Mouse (Mus musculus): ENCODE results near the gene Galk2. TPM values are rescaled to one million over a fixed set of nuclear protein-coding genes. Genes with fewer than 3 reads are reported as not detected.

Gene Galk2
- total RNA-seq (2017) = 27.2 and 27.4 TPM in 2 replicates

DNA sequence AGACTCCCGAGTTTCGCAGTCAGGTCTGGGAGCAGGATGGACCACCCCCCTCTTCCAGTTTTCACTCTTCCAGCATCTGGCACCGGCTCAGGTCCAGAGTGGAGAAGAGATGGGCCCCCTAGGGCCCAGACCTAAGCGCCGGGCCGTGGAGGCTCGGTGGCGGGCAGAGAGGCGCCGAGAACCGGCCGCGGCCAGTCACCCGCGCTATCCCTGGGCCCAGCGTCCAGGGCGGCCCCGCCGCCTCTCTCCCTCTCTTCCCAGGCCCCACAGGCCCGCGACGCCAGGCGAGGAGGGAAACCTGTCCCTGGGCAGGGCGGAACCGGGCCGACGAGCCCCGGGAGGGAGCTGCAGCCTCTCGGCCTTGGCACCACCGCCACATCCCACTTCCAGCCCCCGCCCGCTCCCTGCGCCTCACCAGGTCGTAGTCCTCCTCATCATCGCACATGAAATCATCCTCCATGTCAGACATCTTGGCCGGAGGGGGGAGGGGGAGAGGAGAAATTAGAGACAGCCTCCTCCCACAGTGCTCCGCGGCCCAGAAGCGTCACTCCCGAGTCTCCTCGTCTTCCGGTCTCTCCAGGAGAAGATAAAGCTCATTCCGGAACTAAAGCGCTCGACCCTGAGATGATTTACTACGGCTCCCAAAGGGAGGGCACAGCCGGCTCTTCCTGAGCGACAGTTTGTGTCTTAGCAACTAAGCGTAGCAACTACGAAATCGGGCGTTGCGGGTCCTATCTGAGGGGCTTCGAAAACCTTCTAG is at the start of gene Galk2, which contains the start of gene Cops2:
TSS of gene Galk2 (plus strand) at position 589 of the 760 bp plus-strand sequence.
TSS of gene Cops2 (minus strand) at position 619 of the 760 bp plus-strand sequence.
- peak; percentile 100 for ATAC-seq (replicated peaks; ENCODE audit: low read depth, poor library complexity, severe bottlenecking)

DNA sequence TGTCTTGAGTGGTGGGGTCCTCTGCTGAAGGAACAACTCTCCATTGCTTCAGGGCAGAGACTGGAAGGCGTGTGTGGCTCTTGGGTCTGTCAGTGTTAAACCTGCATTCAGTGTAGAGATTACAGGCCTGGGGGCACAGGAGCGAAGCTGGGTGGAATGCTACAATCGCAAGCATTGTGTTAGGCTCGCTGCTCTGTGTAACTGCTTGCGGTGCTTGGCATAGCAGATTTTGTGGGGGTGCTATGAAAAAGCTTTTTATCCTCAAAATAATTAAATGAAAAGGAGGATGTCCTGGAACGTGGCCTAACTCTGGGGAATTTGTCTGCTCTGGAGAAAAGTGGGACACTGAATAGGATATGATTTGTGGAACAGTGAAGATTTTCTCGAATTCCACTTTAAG is 49.4 kb upstream of the Galk2 start:
- no peak for ATAC-seq (replicated peaks; ENCODE audit: low read depth, poor library complexity, severe bottlenecking)

- ATAC-seq (replicated peaks; ENCODE audit: low read depth, poor library complexity, severe bottlenecking) = peak; percentile 47; the same call in 1 of the 2 replicates
Observed at GRCm38 (mm10) chr2:125811332-125811731, 47.6 kb upstream of the Galk2 start.

- no peak for ATAC-seq (replicated peaks; ENCODE audit: low read depth, poor library complexity, severe bottlenecking)
Observed at GRCm38 (mm10) chr2:125813972-125814595, 44.8 kb upstream of the Galk2 start.

- no peak for ATAC-seq (replicated peaks; ENCODE audit: low read depth, poor library complexity, severe bottlenecking)
Observed at GRCm38 (mm10) chr2:125820397-125820796, 38.5 kb upstream of the Galk2 start.

- ATAC-seq (replicated peaks; ENCODE audit: low read depth, poor library complexity, severe bottlenecking) = no peak
Observed at GRCm38 (mm10) chr2:125826201-125826600, 32.7 kb upstream of the Galk2 start.

- ATAC-seq (replicated peaks; ENCODE audit: low read depth, poor library complexity, severe bottlenecking) = no peak
Observed at GRCm38 (mm10) chr2:125827898-125828297, 31.0 kb upstream of the Galk2 start.

DNA sequence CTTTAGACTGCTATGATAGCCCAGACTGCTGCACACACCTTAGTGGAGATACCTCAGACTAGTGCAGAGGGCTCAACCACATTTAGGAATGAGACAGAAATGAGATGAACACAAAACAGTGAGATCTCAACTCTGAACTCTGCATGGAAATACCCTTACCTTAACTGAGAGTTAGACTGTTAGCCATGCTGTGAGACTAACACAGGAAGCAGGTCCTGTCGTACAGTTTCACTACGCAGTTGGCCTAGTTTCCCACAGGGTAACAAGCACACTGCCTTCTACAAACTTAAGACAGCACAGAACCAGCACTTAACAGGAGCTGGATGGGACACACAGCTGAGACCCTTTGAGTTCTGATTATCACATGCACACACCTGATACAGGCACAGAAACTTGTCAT is 29.0 kb upstream of the Galk2 start:
- no peak for ATAC-seq (replicated peaks; ENCODE audit: low read depth, poor library complexity, severe bottlenecking)

DNA sequence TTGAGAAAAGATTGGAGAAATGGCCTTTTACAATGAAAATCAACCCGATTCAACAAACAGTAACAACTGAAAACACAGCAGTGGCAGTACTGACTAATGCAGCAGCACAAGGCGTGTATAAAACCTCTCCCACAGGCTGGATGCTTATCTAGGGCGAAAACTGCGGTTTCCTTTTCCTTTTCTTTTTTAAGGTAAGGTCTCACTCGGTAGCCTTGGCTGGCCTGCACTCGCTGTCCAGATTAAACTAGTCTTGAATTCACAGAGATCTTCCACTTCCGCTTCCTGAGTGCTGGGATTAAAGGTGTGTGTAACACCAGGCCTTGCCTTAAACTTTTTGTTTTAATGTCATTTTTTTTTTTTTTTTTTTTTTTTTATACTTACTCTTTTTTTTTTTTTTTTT is 20.8 kb upstream of the Galk2 start:
- no peak for ATAC-seq (replicated peaks; ENCODE audit: low read depth, poor library complexity, severe bottlenecking)

DNA sequence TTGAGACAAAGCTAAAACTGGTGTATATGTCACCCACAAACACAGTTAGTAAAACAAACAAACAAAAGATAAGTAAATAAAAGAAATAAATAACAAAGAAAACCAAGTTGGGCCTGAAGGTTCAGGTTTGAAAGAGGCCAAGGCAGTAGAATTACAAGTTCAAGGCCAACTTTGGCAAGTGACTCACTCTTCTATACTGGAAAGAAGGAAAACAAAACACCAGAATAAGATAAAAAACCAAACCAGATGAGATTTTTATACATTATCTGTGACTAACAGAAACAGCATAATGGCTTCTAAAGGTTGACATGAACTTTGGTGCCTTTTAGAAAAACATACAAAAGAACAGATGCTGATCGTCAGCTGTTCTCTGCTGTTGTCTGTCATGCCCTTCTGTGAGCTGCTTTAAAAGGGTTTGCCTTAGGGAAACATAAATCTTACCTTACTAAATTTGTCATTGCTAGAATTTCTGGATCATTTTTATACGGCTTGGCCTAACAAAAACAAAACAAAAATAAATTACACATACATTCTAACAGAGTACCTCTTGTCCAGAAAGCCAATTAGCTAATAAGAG is 20.1 kb upstream of the Galk2 start:
- ATAC-seq (replicated peaks; ENCODE audit: low read depth, poor library complexity, severe bottlenecking) = no peak

- peak; percentile 50; the same call in 1 of the 2 replicates for ATAC-seq (replicated peaks; ENCODE audit: low read depth, poor library complexity, severe bottlenecking)
Observed at GRCm38 (mm10) chr2:125851237-125851636, 7.7 kb upstream of the Galk2 start.

DNA sequence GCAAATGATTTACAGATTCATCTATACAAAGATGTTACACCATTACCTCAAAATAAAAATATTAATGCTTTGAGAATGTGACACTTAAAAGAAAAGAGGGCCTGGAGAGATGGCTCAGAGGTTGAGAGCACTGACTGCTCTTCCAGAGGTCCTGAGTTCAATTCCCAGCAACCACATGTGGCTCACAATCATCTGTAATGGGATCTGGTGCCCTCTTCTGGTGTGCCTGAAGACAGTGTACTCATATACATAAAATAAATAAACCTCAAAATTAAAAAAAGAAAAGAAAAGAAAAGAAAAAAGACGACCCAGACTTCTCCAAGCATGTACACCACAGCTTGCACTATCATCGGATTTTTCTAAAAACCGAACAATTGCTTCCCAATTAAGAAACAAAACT is 1.2 kb upstream of the Galk2 start:
- ATAC-seq (replicated peaks; ENCODE audit: low read depth, poor library complexity, severe bottlenecking) = no peak

DNA sequence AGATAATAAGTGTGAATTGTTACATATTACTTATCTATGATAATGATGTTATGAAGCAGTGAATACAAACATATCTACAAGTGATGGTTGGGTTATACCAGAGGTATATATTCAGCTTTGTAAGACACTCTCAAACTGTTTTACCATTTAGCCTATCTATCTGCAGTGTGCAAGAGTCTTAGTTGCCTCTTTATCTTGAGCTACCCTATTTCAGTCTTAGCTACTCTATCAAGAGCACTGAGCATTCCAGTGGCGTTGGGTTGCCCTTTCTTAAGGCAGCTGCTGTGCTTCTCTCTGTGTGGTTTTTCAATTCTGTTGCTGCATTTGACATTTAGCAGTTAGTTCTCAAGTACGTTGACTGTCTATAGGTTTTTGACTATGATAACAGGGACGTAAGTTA is 4.9 kb downstream of the Galk2 start:
- ATAC-seq (replicated peaks; ENCODE audit: low read depth, poor library complexity, severe bottlenecking) = no peak

GRCm38 (mm10) chr2:125864551-125864950 is 5.6 kb downstream of the Galk2 start:
- ATAC-seq (replicated peaks; ENCODE audit: low read depth, poor library complexity, severe bottlenecking) = no peak

GRCm38 (mm10) chr2:125865585-125865984 is 6.7 kb downstream of the Galk2 start:
- ATAC-seq (replicated peaks; ENCODE audit: low read depth, poor library complexity, severe bottlenecking) = no peak

DNA sequence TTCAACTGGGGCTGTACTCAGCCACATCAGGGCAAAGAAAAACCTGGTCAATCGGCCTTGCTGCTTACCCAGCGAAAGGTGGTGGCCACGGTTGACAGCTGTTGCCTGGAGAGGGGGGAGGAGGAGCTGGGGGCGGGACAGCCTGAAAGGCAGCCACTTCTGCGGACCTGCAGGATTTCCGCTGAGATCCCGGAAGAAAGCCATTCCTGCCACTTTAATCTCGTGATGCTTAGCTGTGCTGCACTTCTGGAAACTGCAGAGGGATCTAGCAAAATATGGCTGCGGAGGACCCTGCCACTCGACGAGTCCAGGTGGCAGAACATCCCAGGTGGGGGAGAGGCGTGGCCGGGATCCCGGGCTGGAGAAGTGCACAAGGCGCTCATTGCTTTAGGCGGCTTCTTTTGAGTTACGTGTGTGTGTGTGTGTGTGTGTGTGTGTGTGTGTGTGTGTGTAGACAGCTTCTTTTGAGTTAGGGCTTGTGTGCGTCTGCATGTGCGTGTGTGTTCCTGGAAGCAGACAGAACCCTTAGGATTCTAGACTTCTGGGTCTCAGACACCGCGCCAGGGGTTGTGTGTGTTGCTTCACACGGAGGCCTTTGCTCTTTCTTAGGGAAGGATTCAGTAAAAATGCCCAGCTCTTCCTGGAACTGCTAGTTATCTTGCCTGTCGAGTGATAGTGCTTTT is 7.3 kb downstream of the Galk2 start:
- peak; percentile 97 for ATAC-seq (replicated peaks; ENCODE audit: low read depth, poor library complexity, severe bottlenecking)

DNA sequence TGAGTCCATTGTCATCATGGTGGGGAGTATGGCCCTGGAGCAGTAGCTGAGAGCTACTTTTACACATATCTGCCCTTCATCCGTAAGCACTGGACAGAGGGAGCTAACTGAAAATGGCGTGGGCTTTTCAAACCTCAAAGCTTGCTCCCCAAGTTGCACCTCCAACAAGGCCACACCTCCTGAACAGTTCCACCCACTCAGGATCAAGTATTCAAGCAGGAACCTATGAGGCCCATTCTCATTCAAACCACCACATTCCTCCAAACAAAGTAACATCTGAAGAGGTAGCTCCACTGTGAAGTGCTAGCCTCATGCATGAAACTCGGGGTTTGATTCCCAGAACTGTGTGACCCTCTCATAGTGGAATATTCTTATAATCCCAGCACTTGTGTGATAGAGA is 9.4 kb downstream of the Galk2 start:
- no peak for ATAC-seq (replicated peaks; ENCODE audit: low read depth, poor library complexity, severe bottlenecking)

DNA sequence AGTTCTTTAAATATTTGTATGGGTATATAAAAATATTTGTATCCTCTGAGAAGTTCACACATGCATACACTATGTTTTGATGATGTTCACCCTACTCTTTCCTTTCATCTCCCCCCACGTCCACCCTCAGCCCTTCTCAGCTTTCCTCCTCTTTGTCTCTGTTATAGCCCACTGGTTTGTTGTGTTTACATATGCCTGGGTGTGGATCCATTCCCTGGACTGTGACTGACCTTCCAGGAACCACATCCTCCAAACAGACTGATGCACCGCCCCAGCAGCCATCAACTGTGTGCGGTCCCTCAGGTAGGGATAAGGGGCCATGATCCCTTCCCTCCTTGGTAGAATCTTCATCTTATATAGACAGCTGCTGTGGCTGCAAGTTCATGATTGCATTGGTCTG is 11.2 kb downstream of the Galk2 start:
- no peak for ATAC-seq (replicated peaks; ENCODE audit: low read depth, poor library complexity, severe bottlenecking)

DNA sequence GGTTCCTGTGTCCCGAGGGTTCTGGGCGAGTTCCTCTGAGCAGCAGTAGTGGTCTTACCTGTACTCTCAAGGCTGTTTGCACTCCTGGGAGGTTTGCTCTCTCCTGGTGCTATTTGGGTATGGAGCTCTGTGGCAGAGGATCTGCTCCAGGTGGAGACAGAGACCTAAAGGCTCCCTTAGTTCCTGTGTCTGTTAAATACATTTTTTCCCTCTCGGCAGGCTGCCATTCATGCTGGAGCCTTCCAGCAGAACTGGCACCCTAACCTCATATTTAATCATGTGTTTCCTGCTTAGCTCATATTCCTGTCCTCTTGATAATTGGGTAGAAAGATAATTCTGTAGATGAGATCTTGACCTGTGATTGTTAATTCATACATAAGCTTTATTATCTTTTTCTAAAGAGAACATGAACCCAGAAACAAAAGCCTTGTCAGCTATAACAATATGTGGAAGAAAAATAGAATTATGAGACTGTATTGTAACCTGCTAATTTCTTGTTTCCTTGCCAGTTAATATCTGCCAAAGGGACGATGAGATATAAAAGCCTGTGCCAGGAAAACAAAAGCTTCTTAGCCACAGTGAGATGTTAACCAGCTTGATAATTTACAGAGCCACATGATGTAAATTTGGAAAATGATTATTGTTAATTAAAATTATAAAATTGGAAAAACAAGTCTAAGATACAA is 27.1 kb downstream of the Galk2 start:
- ATAC-seq (replicated peaks; ENCODE audit: low read depth, poor library complexity, severe bottlenecking) = no peak

DNA sequence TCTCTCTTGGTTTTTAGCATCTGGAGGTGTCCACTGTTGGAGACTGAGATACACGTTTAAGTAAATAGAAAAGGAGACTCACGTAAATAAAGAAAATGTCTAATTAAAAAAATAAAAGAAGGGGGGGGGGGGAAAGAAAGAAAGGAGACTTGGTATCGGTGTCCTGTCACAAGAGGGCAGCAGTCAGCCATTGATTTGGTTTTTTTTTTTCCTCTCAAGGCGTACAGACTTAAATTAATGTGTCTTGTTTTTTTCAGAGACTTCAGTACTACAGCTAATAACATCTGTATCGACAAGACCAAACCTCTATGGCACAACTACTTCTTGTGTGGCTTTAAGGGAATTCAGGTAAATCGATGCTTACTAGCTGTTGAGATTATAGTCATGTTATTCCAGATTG is 34.2 kb downstream of the Galk2 start:
- ATAC-seq (replicated peaks; ENCODE audit: low read depth, poor library complexity, severe bottlenecking) = peak; percentile 77
